Mouse (Mus musculus): Measurements from ENCODE around the gene Gm20737. TPM values are rescaled to one million over a fixed set of nuclear protein-coding genes. Genes with fewer than 3 reads are reported as not detected.

Gene Gm20737
- not detected for polyA plus RNA-seq (2014; fragmentation: Illumina TruSeq; extraction: RNeasy Lipid Tissue Mini Kit (QIAGEN cat#74804); ENCODE audit: low replicate concordance)

DNA sequence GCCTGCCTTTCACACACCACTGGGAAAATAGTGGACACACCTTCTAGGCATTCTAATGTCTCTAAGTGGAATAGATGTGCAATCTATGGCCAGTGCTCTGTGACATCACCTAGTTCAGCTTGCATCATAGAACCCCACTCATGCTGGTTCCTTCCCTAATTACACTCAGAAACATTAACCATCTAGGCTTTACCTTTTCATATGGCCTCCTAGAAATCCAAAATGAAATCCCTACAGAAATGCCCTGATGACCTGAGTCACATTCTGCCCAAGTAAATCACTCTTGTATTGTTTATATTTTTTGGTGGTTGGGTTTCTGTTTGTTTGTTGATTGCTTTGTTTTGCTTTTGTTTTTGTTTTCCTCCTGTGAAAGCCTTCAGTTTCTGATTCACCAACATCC is at the start of gene Gm20737:
Gene Gm20737, minus strand, starts transcription at position 101 of the 400 bp plus-strand sequence.

DNA sequence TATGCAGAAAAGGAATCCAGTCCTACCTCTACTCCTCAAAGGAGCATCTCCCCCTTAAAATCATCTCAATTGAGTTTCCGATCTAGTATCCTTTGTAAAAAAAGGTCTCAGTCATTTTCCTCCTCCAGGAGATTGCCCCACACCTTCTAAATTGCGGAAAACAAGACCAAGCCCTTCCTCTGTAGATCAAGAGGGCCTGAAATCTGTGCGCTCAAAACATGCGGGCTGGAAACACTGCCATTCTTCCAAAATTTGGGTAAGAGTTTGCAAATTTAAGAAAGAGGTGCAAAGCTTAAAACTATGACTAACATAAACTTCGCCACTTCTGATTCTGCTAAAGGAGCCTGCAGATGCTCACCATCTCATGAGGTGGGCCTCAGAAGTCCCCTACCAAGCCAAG is 17.3 kb upstream of the Gm20737 start, which contains the start of gene Gm21775:
Gene Gm21775, plus strand, starts transcription at position 301 of the 400 bp plus-strand sequence.

Other genes with a start within 250 kb of the Gm20737 start
- not detected for gene Gm20834, start 211.5 kb downstream of the Gm20737 start, polyA plus RNA-seq (2014; fragmentation: Illumina TruSeq; extraction: RNeasy Lipid Tissue Mini Kit (QIAGEN cat#74804); ENCODE audit: low replicate concordance)
- not detected for gene Gm28510, start 123.3 kb downstream of the Gm20737 start, polyA plus RNA-seq (2014; fragmentation: Illumina TruSeq; extraction: RNeasy Lipid Tissue Mini Kit (QIAGEN cat#74804); ENCODE audit: low replicate concordance)
- gene Gm21775, start 17.4 kb upstream of the Gm20737 start, polyA plus RNA-seq (2014; fragmentation: Illumina TruSeq; extraction: RNeasy Lipid Tissue Mini Kit (QIAGEN cat#74804); ENCODE audit: low replicate concordance) = not detected
- gene Gm21900, start 80.3 kb upstream of the Gm20737 start, polyA plus RNA-seq (2014; fragmentation: Illumina TruSeq; extraction: RNeasy Lipid Tissue Mini Kit (QIAGEN cat#74804); ENCODE audit: low replicate concordance) = not detected
- not detected for gene Gm20777, start 216.4 kb upstream of the Gm20737 start, polyA plus RNA-seq (2014; fragmentation: Illumina TruSeq; extraction: RNeasy Lipid Tissue Mini Kit (QIAGEN cat#74804); ENCODE audit: low replicate concordance)